Mouse (Mus musculus) liver, postnatal 0 days (tissue): ENCODE results near the gene Prf1. TPM values are rescaled to one million over a fixed set of nuclear protein-coding genes. Genes with fewer than 3 reads are reported as not detected.

Experiments used
- ATAC-seq: fragments of 200-750 bp; cut with Nextera tagmentation; 2 replicates; pipeline ENCODE4 v1.8.0; 2017; ENCODE audit warnings: mild to moderate bottlenecking, moderate library complexity
- DNase-seq: peaks from one replicate; pipeline ENCODE4 v3.0.0-alpha.2; 2016
- H3K27ac ChIP-seq: fragments of 300-500 bp; sonication (generic); 2 replicates; pipeline ENCODE4 v1.5.1; 2014; ENCODE audit warnings: antibody characterized with exemption, moderate library complexity, mild to moderate bottlenecking, low read depth
- H3K27me3 ChIP-seq: fragments of 300-500 bp; sonication (generic); 2 replicates; pipeline ENCODE4 v1.6.1; 2014; ENCODE audit warnings: low read length, control low read depth, mixed read lengths; ENCODE audit not compliant: insufficient read depth
- H3K36me3 ChIP-seq: fragments of 300-500 bp; sonication (generic); replicated peaks from 2 replicates; pipeline ENCODE4 v1.6.1; 2014; ENCODE audit warnings: mild to moderate bottlenecking, control low read depth, low read length, moderate library complexity, mixed read lengths; ENCODE audit not compliant: insufficient read depth
- H3K4me1 ChIP-seq: fragments of 300-500 bp; sonication (generic); 2 replicates; pipeline ENCODE4 v1.6.1; 2014; ENCODE audit warnings: antibody characterized with exemption, mild to moderate bottlenecking, control low read depth; ENCODE audit not compliant: insufficient read depth
- H3K4me2 ChIP-seq: fragments of 300-500 bp; sonication (generic); 2 replicates; pipeline ENCODE4 v1.6.1; 2014; ENCODE audit warnings: low read depth, mild to moderate bottlenecking, low read length, moderate library complexity, mixed read lengths
- H3K4me3 ChIP-seq: fragments of 300-500 bp; sonication (generic); 2 replicates; pipeline ENCODE4 v1.5.1; 2014; ENCODE audit warnings: low read depth, low read length
- H3K9ac ChIP-seq: fragments of 300-500 bp; sonication (generic); replicated peaks from 2 replicates; pipeline ENCODE4 v1.6.1; 2014; ENCODE audit warnings: mild to moderate bottlenecking, moderate library complexity
- H3K9me3 ChIP-seq: fragments of 300-500 bp; sonication (generic); 2 replicates; pipeline ENCODE4 v1.6.1; 2016; ENCODE audit warnings: mild to moderate bottlenecking, control low read depth, low read length, mixed read lengths
- CTCF ChIP-seq: sonication (generic); IDR thresholded peaks from 2 replicates; pipeline ENCODE4 v1.5.1; 2016; ENCODE audit warnings: antibody characterized with exemption, low read depth
- EP300 ChIP-seq: IDR thresholded peaks from 2 replicates; pipeline ENCODE4 v1.6.1; 2016; ENCODE audit warnings: antibody characterized with exemption, low read depth, mild to moderate bottlenecking
- WGBS: fragments of 180-500 bp; shearing (Covaris S2); extraction: QIAGEN DNeasy Blood & Tissue Kit; methylation state at CpG from one replicate; pipeline ENCODE4 v1.1.7; 2014; ENCODE audit not compliant: insufficient replicate concordance; 5-methylcytosine and 5-hydroxymethylcytosine counted together
- polyA plus RNA-seq: library from polyadenylated mRNA; unstranded; fragments of >200 nt; fragmentation: Nextera tagmentation; extraction: Ambion mirVana; gene quantifications from 2 replicates; pipeline ENCODE4 v1.2.1, GENCODE M21; 2015

The Prf1 gene
- polyA plus RNA-seq, 1 experiment from 2014 or later: 0.13 TPM

GRCm38 (mm10) chr10:61345179-61345578 lies 47.5 kb downstream of the Prf1 start:
- Histone ChIP-seq H3K9ac (no peak overlapping the region), H3K36me3 (peaks cover 4% of the 10 kb centered on the region; the same call in 1 of the 2 replicates), H3K27me3 (no peaks in the 10 kb centered on the region), H3K4me1 (peaks cover 3% of the 10 kb centered on the region; the same call in 1 of the 2 replicates), H3K27ac (no peak overlapping the region), H3K4me3 (no peak overlapping the region), H3K9me3 (no peaks in the 10 kb centered on the region), H3K4me2 (no peak overlapping the region)
- DNase-seq (no peak), ATAC-seq (no peak)
- TF ChIP-seq CTCF (no peak), EP300 (no peak)
- 79% methylated on average over 8 of the region's 8 CpGs for WGBS

- no peak overlapping the region for H3K4me3 ChIP-seq
- H3K4me2 ChIP-seq: no peak overlapping the region
- no peaks in the 10 kb centered on the region for H3K4me1 ChIP-seq
- H3K9me3 ChIP-seq: no peaks in the 10 kb centered on the region
- DNase-seq (no peak), ATAC-seq (no peak)
- H3K36me3 ChIP-seq: peaks cover 9% of the 10 kb centered on the region; the same call in 1 of the 2 replicates
- no peaks in the 10 kb centered on the region for H3K27me3 ChIP-seq
- no peak overlapping the region for H3K27ac ChIP-seq
- 25% methylated on average over 10 of the region's 10 CpGs for WGBS
- no peak overlapping the region for H3K9ac ChIP-seq
- TF ChIP-seq CTCF (no peak), EP300 (no peak)
These were observed 48.7 kb downstream of the Prf1 start for GRCm38 (mm10) chr10:61346374-61346773.

- Histone ChIP-seq H3K9ac (no peak overlapping the region), H3K27me3 (no peaks in the 10 kb centered on the region), H3K36me3 (peaks cover 9% of the 10 kb centered on the region; the same call in 1 of the 2 replicates), H3K4me1 (no peaks in the 10 kb centered on the region), H3K4me2 (no peak overlapping the region), H3K27ac (no peak overlapping the region), H3K9me3 (no peaks in the 10 kb centered on the region), H3K4me3 (no peak overlapping the region)
- DNase-seq (no peak), ATAC-seq (no peak)
- 68% methylated on average over 4 of the region's 4 CpGs for WGBS
- TF ChIP-seq EP300: no peak
These were observed 53.6 kb downstream of the Prf1 start for GRCm38 (mm10) chr10:61351216-61351615.

Other genes starting within 250 kb of the Prf1 start
- gene Pcbd1, start 208.5 kb upstream of the Prf1 start, polyA plus RNA-seq: 333 and 355 TPM in 2 replicates
- gene Sgpl1, start 150.1 kb upstream of the Prf1 start, polyA plus RNA-seq: 16.2 and 16.9 TPM in 2 replicates
- gene Tbata, start 125.9 kb upstream of the Prf1 start, polyA plus RNA-seq: not detected in 2 replicates
- gene Adamts14, start 24.4 kb upstream of the Prf1 start, polyA plus RNA-seq: 0.39 and 0.46 TPM in 2 replicates
- gene Pald1, start 85.7 kb downstream of the Prf1 start, polyA plus RNA-seq: 3.7 and 3.8 TPM in 2 replicates
- gene Nodal, start 120.1 kb downstream of the Prf1 start, polyA plus RNA-seq: 0.08 and 0.19 TPM in 2 replicates
- gene Eif4ebp2, start 154.8 kb downstream of the Prf1 start, polyA plus RNA-seq: 43.6 and 46.4 TPM in 2 replicates
- gene Lrrc20, start 178.0 kb downstream of the Prf1 start, polyA plus RNA-seq: 3.0 TPM in 2 replicates